ENCODE assay signal across 9 mouse cellular contexts in genomic region chr15:79791502-79791901, GRCm38 (mm10). TPM values are rescaled to one million over a fixed set of nuclear protein-coding genes. Genes with fewer than 3 reads are reported as not detected.
A peak's percentile ranks its signal among the peaks of the same experiment; 100 is the strongest.
DNase-seq lines count a peak whose midpoint lies in the region; ATAC-seq and TF ChIP-seq lines count a peak whose summit lies in the region.
"Had no signal": no experiment of that assay in that cellular context is flagged by ENCODE, and none has a peak within 500 bp of the region (broad histone marks: within the 10 kb centered on the region; RNA-seq: fewer than 3 reads in every experiment).

No protein-coding gene starts in this region.

- H3K4me1 ChIP-seq in G1E (ENCODE audit: insufficient read depth, low read depth, low read length): no peaks in the 10 kb centered on the region
- H3K4me1 ChIP-seq in limb, embryonic 11.5 days (ENCODE audit: control insufficient read depth, insufficient read depth, low read length): no peaks in the 10 kb centered on the region
- H3K4me1 ChIP-seq: limb, embryonic 15.5 days had no signal

- H3K27ac ChIP-seq in limb, embryonic 11.5 days (replicated peaks; ENCODE audit: low read depth, low read length): no peak overlapping the region
- H3K27ac ChIP-seq: limb, embryonic 15.5 days had no signal

- no peak overlapping the region for H3K4me2 ChIP-seq in limb, embryonic 11.5 days (ENCODE audit: low read depth, severe bottlenecking)
- H3K4me2 ChIP-seq: limb, embryonic 15.5 days had no signal

- DNase-seq in heart, postnatal 36 days: peak; percentile 52 to 60
- no peak for DNase-seq in heart, adult 9 months (ENCODE audit: low spot score in 2 of 2)
- peak; percentile 65 for DNase-seq in G1E (ENCODE audit: low spot score)
- peak; percentile 44 for DNase-seq in c-Kit-positive CD71-positive TER-119-positive erythroid progenitor cells, embryonic 14.5 days (ENCODE audit: low spot score)
- DNase-seq in limb, embryonic 11.5 days (ENCODE audit: low spot score): peak; percentile 87
- DNase-seq in retina, postnatal 1 day: peak; percentile 81
- no peak for DNase-seq in cerebellum, adult 9-11 months
- DNase-seq in layer of hippocampus, adult 11-12 months (ENCODE audit: low spot score): no peak

- WGBS in limb, embryonic 11.5 days: 3% methylated on average over 12 of the region's 12 CpGs

- H3K4me3 ChIP-seq in G1E (ENCODE audit: low read depth, low read length): no peak overlapping the region
- H3K4me3 ChIP-seq in limb, embryonic 11.5 days (ENCODE audit: low read depth, low read length): no peak overlapping the region
- H3K4me3 ChIP-seq: limb, embryonic 15.5 days had no signal

- intact Hi-C loops in heart, postnatal 36 days (cut with DNase I): no loop called here

- H3K27me3 ChIP-seq in G1E (ENCODE audit: insufficient read depth, low read length): peaks cover 19% of the 10 kb centered on the region
- H3K27me3 ChIP-seq in limb, embryonic 11.5 days (ENCODE audit: control insufficient read depth, insufficient read depth, low read length): no peaks in the 10 kb centered on the region

- H3K9me3 ChIP-seq in G1E (replicated peaks): no peaks in the 10 kb centered on the region
- H3K9me3 ChIP-seq in limb, embryonic 11.5 days (ENCODE audit: control insufficient read depth, low read length): no peaks in the 10 kb centered on the region
- H3K9me3 ChIP-seq: limb, embryonic 15.5 days had no signal

- no peak for ATAC-seq in G1E (ENCODE audit: extremely low read depth, insufficient number of reproducible peaks, low FRiP score, poor library complexity, severe bottlenecking)
- ATAC-seq in limb, embryonic 11.5 days (ENCODE audit: insufficient number of reproducible peaks, low FRiP score, low TSS enrichment, low read depth): no peak

- H3K9ac ChIP-seq in limb, embryonic 11.5 days (ENCODE audit: low read length): no peak overlapping the region
- H3K9ac ChIP-seq: limb, embryonic 15.5 days had no signal

- no peaks in the 10 kb centered on the region for H3K36me3 ChIP-seq in G1E (replicated peaks)
- no peaks in the 10 kb centered on the region for H3K36me3 ChIP-seq in limb, embryonic 11.5 days (ENCODE audit: control insufficient read depth, insufficient read depth, low read length)
- H3K36me3 ChIP-seq: limb, embryonic 15.5 days had no signal

- no peak for TF ChIP-seq CTCF in G1E (IDR thresholded peaks at IDR 0.05; ENCODE audit: low read depth, low read length)

RNA-seq across cellular contexts. Expression of gene Nptxr, which starts 13.1 kb away (rescaled TPM):
- total RNA-seq in heart, postnatal 36 days (2021): 1 to 10 TPM; 1.5 to 1.7 TPM
- total RNA-seq in G1E (2014; fragmentation: Nextera tagmentation): not detected in 2 replicates
- total RNA-seq in G1E (2017): under 0.01 and 0.05 TPM in 2 replicates
- 0.01 and 0.03 TPM in 2 replicates for polyA plus RNA-seq in G1E (2012)
- polyA plus RNA-seq in limb, embryonic 11.5 days (2014; fragmentation: Nextera tagmentation; extraction: Ambion mirVana): 0.37 and 0.48 TPM in 2 replicates

RNA-seq across cellular contexts. Expression of gene Dnal4, which starts 13.9 kb away (rescaled TPM):
- total RNA-seq in heart, postnatal 36 days (2021): 10 to 100 TPM; 17.7 to 22.5 TPM
- total RNA-seq in G1E (2014; fragmentation: Nextera tagmentation) (15.2 and 19.5 TPM in 2 replicates), G1E (2017) (13.1 and 13.9 TPM in 2 replicates)
- polyA plus RNA-seq in G1E (2012): 25.7 and 29.7 TPM in 2 replicates
- 62.1 and 62.5 TPM in 2 replicates for polyA plus RNA-seq in limb, embryonic 11.5 days (2014; fragmentation: Nextera tagmentation; extraction: Ambion mirVana)

RNA-seq across cellular contexts. Expression of gene Npcd, which starts 42.5 kb away (rescaled TPM):
- under 1 TPM in 1 of 2 experiments, not detected in 1; 0.30 TPM for total RNA-seq in heart, postnatal 36 days (2021)
- total RNA-seq in G1E (2014; fragmentation: Nextera tagmentation) (not detected in 2 replicates), G1E (2017) (not detected in 2 replicates)
- polyA plus RNA-seq in G1E (2012): not detected in 2 replicates
- polyA plus RNA-seq in limb, embryonic 11.5 days (2014; fragmentation: Nextera tagmentation; extraction: Ambion mirVana): 0.50 TPM in 1 of 2 replicates, not detected in the other
- polyA plus RNA-seq: limb, embryonic 15.5 days had no signal

RNA-seq across cellular contexts. Expression of gene Cbx6, which starts 43.0 kb away (rescaled TPM):
- 10 to 100 TPM; 25.8 to 29.7 TPM for total RNA-seq in heart, postnatal 36 days (2021)
- total RNA-seq in G1E (2014; fragmentation: Nextera tagmentation) (0.73 and 5.9 TPM in 2 replicates), G1E (2017) (1.4 and 1.6 TPM in 2 replicates)
- polyA plus RNA-seq in G1E (2012): 6.1 and 8.7 TPM in 2 replicates
- polyA plus RNA-seq in limb, embryonic 11.5 days (2014; fragmentation: Nextera tagmentation; extraction: Ambion mirVana): 11.1 and 12.5 TPM in 2 replicates

RNA-seq across cellular contexts. Expression of gene Sun2, which starts 49.2 kb away (rescaled TPM):
- 10 to 100 TPM; 85.6 to 89.1 TPM for total RNA-seq in heart, postnatal 36 days (2021)
- total RNA-seq in G1E (2014; fragmentation: Nextera tagmentation) (16.2 and 33.3 TPM in 2 replicates), G1E (2017) (24.2 and 24.4 TPM in 2 replicates)
- polyA plus RNA-seq in G1E (2012): 30.1 and 32.3 TPM in 2 replicates
- polyA plus RNA-seq in limb, embryonic 11.5 days (2014; fragmentation: Nextera tagmentation; extraction: Ambion mirVana): 5.3 and 5.4 TPM in 2 replicates

Comparison
In these comparisons a context has a peak if more than half of its experiments do, and no peak if none do; other contexts are left out.
1. DNase-seq: peak in heart, postnatal 36 days (2 of 2), G1E (single experiment), c-Kit-positive CD71-positive TER-119-positive erythroid progenitor cells, embryonic 14.5 days (single experiment), limb, embryonic 11.5 days (single experiment) and retina, postnatal 1 day (single experiment); none in heart, adult 9 months (0 of 2), cerebellum, adult 9-11 months (single experiment) and layer of hippocampus, adult 11-12 months (single experiment).